Mouse (Mus musculus): Measurements from ENCODE around the gene Tpcn1. TPM values are rescaled to one million over a fixed set of nuclear protein-coding genes. Genes with fewer than 3 reads are reported as not detected.
"Not testable (repeated sequence)": the region's sequence is repeated elsewhere in the genome, so short reads cannot be mapped to it uniquely, and the experiment has no call there.

Gene Tpcn1
- polyA plus RNA-seq, 1 experiment = 121 TPM

DNA sequence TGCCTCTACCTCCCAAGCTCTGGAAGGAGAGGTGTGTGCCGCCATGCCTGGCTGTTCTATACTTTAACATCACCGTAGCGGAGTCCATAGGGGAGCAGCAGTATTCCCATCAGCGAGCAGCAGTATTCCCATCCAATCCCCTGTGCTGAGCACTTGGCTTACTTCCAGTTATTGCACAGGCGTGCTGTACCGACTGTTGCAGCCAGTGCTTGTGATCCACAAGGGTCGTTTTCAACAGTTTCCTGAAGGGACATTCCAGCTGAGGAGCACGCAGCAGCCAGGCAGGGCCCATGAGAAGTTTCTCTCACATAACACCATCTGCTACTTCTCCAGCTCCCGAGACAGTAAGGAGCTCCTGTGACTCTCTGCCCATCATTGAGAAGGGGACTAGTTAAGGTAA is 82.0 kb downstream of the Tpcn1 start:
- no peak overlapping the region for H3K27ac ChIP-seq (ENCODE audit: insufficient read depth, low read depth, low read length)
- H3K4me1 ChIP-seq (ENCODE audit: control insufficient read depth, insufficient read depth, low read length) = peaks cover 15% of the 10 kb centered on the region
- TF ChIP-seq POLR2A (IDR thresholded peaks at IDR 0.05; ENCODE audit: borderline replicate concordance, low read depth, low read length) (no peak), CTCF (IDR thresholded peaks at IDR 0.05; ENCODE audit: low read depth, low read length) (no peak)
- H3K4me3 ChIP-seq (ENCODE audit: insufficient read depth, low read length) = no peak overlapping the region

DNA sequence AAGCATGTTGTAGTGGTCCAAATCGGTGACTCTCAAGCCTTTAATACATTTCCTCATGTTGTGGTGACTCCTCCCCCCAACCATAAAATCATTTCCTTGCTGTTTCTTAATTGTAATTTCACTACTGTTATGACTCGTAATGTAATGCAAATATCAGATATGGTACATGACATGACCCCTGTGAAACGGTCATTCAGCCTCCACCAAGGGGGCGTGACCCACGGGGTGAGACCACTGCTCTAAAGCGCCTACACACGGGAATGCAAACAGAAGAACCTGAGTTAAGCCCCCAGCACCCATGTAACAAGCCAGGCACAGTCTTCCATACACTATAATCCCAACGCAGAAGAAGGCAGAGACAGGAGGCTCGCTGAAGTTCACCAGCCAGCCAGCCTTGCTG is 82.7 kb downstream of the Tpcn1 start:
- no peak overlapping the region for H3K27ac ChIP-seq (ENCODE audit: insufficient read depth, low read depth, low read length)
- H3K4me1 ChIP-seq (ENCODE audit: control insufficient read depth, insufficient read depth, low read length) = peaks cover 16% of the 10 kb centered on the region
- TF ChIP-seq CTCF (IDR thresholded peaks at IDR 0.05; ENCODE audit: low read depth, low read length) = no peak
- TF ChIP-seq POLR2A (IDR thresholded peaks at IDR 0.05; ENCODE audit: borderline replicate concordance, low read depth, low read length) = no peak
- H3K4me3 ChIP-seq (ENCODE audit: insufficient read depth, low read length) = no peak overlapping the region

DNA sequence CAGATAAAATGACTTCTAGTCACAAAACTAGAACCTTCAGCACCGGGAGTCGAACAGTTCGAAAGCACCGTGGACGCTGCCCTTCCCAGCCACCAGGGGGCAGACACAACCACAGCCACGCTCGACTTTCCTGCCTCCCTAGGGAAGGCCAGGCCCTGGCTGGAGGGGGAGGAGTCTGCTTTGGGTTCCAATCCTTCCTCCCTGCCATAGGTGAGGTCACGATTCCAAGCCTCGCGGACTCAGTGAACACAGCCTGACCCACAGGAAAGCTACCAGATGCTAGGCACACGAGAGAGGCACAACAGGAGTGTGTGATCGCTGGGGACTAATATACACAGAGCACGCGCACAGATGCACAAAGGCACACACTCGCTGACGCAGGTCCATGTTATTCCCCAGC is 83.1 kb downstream of the Tpcn1 start:
- Histone ChIP-seq H3K4me1 (ENCODE audit: control insufficient read depth, insufficient read depth, low read length) (peaks cover 13% of the 10 kb centered on the region), H3K27ac (ENCODE audit: insufficient read depth, low read depth, low read length) (no peak overlapping the region), H3K4me3 (ENCODE audit: insufficient read depth, low read length) (no peak overlapping the region)
- no peak for TF ChIP-seq POLR2A (IDR thresholded peaks at IDR 0.05; ENCODE audit: borderline replicate concordance, low read depth, low read length)
- TF ChIP-seq CTCF (IDR thresholded peaks at IDR 0.05; ENCODE audit: low read depth, low read length) = peak; percentile 89

- Histone ChIP-seq H3K4me1 (ENCODE audit: control insufficient read depth, insufficient read depth, low read length) (peaks cover 25% of the 10 kb centered on the region), H3K27ac (ENCODE audit: insufficient read depth, low read depth, low read length) (peak within 1 kb of the TSS; percentile 41), H3K4me3 (ENCODE audit: insufficient read depth, low read length) (peak within 1 kb of the TSS; percentile 99)
- TF ChIP-seq CTCF (IDR thresholded peaks at IDR 0.05; ENCODE audit: low read depth, low read length) (no peak), POLR2A (IDR thresholded peaks at IDR 0.05; ENCODE audit: borderline replicate concordance, low read depth, low read length) (no peak; the same call in 1 of the 2 replicates)
Measured at GRCm38 (mm10) chr5:120503144-120503795, 85.2 kb downstream of the Tpcn1 start, which contains the start of gene Plbd2. Gene Plbd2, minus strand, starts transcription at chr5:120503625.

- peaks cover 26% of the 10 kb centered on the region for H3K4me1 ChIP-seq (ENCODE audit: control insufficient read depth, insufficient read depth, low read length)
- peak overlapping the region; percentile 41 for H3K27ac ChIP-seq (ENCODE audit: insufficient read depth, low read depth, low read length)
- TF ChIP-seq CTCF (IDR thresholded peaks at IDR 0.05; ENCODE audit: low read depth, low read length) = no peak
- no peak for TF ChIP-seq POLR2A (IDR thresholded peaks at IDR 0.05; ENCODE audit: borderline replicate concordance, low read depth, low read length)
- peak overlapping the region; percentile 99 for H3K4me3 ChIP-seq (ENCODE audit: insufficient read depth, low read length)
Measured at GRCm38 (mm10) chr5:120502675-120503143, 85.8 kb downstream of the Tpcn1 start.

- TF ChIP-seq POLR2A (IDR thresholded peaks at IDR 0.05; ENCODE audit: borderline replicate concordance, low read depth, low read length) (no peak), CTCF (IDR thresholded peaks at IDR 0.05; ENCODE audit: low read depth, low read length) (no peak)
- H3K27ac ChIP-seq (ENCODE audit: insufficient read depth, low read depth, low read length) = peak overlapping the region; percentile 41; the same call in 1 of the 2 replicates
- peaks cover 26% of the 10 kb centered on the region for H3K4me1 ChIP-seq (ENCODE audit: control insufficient read depth, insufficient read depth, low read length)
- H3K4me3 ChIP-seq (ENCODE audit: insufficient read depth, low read length) = peak overlapping the region; percentile 99
Measured at GRCm38 (mm10) chr5:120502147-120502621, 86.3 kb downstream of the Tpcn1 start.

DNA sequence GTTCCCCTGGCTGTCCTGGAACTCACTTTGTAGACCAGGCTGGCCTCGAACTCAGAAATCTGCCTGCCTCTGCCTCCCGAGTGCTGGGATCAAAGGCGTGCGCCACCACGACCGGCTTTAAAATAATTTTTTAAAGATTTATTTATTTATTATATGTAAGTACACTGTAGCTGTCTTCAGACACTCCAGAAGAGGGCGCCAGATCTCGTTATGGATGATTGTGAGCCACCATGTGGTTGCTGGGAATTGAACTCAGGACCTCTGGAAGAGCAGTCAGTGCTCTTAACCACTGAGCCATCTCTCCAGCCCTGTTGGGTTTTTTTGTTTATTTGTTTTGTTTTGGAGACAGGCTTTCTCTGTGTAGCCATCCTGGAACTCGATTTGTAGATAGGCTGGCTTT is 87.9 kb downstream of the Tpcn1 start:
- H3K4me1 ChIP-seq (ENCODE audit: control insufficient read depth, insufficient read depth, low read length) = peaks cover 25% of the 10 kb centered on the region
- H3K4me3 ChIP-seq (ENCODE audit: insufficient read depth, low read length); H3K27ac ChIP-seq (ENCODE audit: insufficient read depth, low read depth, low read length): not testable (repeated sequence)

DNA sequence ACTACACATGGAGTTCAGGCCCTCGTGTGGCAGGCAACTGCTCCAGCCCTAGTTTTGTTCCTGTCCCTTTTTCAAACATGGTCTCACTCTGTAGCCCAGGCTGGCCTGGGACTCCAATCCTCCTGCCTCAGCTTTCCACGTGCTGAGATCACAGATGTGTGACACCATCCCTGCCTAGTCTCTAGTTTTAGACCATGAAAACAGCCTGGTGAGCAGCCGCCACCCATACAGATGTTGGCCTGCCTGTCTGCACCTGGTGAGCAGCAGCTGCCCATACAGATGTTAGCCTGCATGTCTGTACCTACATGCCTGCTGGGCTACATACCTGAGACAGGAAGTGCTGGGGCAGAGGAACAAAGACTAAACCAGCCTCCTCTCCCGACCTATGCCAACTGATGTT is 89.3 kb downstream of the Tpcn1 start:
- H3K4me1 ChIP-seq (ENCODE audit: control insufficient read depth, insufficient read depth, low read length) = peaks cover 23% of the 10 kb centered on the region
- no peak overlapping the region for H3K27ac ChIP-seq (ENCODE audit: insufficient read depth, low read depth, low read length)
- TF ChIP-seq POLR2A (IDR thresholded peaks at IDR 0.05; ENCODE audit: borderline replicate concordance, low read depth, low read length) = no peak
- no peak for TF ChIP-seq CTCF (IDR thresholded peaks at IDR 0.05; ENCODE audit: low read depth, low read length)
- no peak overlapping the region for H3K4me3 ChIP-seq (ENCODE audit: insufficient read depth, low read length)

DNA sequence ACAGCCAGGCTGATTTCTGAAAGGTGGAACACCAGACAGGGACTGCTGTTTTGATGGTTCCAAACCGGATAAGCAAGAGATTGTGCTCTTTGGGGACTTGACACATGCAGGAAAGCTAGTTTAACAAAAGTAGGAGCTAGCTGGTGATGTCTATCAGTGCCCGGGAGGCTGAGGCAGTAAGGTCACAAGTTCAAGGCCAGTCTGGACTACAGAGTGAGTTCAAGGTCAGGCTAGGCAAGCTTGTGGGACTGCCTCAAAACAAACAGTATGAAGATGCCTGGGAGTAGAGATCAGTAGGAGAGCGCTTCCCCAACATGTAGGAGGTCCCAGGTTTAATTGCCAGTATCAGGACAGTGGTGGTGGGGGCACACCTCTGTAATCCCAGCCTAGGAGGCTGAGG is 91.4 kb downstream of the Tpcn1 start:
- Histone ChIP-seq H3K27ac (ENCODE audit: insufficient read depth, low read depth, low read length) (no peak overlapping the region), H3K4me1 (ENCODE audit: control insufficient read depth, insufficient read depth, low read length) (peaks cover 23% of the 10 kb centered on the region), H3K4me3 (ENCODE audit: insufficient read depth, low read length) (no peak overlapping the region)
- TF ChIP-seq POLR2A (IDR thresholded peaks at IDR 0.05; ENCODE audit: borderline replicate concordance, low read depth, low read length) = no peak
- no peak for TF ChIP-seq CTCF (IDR thresholded peaks at IDR 0.05; ENCODE audit: low read depth, low read length)

DNA sequence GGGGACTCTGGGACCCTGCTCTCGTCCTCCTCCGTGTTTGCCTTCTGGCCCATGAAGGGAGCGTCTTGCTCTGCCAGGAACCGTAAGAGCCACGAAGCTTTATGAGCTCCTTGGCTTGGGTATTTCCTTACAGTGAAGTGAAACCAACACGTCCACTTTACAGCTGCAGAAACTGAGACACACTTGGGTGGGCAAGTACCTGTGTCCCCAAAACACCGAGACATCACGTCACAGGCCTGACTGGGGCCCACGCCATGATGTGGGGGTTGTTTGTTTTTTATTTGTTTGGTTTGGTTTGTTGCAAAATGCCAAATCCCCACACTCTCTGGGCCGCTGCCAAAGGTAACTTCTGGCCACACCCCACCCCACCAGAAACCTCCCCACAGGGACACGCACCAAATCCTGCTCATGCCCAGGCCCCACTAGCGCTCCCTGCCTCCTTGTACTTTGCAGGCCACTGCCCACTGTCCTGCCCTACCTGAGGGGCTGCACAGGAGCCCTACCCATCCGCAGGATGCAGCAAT is 92.7 kb downstream of the Tpcn1 start:
- no peak for TF ChIP-seq POLR2A (IDR thresholded peaks at IDR 0.05; ENCODE audit: borderline replicate concordance, low read depth, low read length)
- TF ChIP-seq CTCF (IDR thresholded peaks at IDR 0.05; ENCODE audit: low read depth, low read length) = no peak
- Histone ChIP-seq H3K27ac (ENCODE audit: insufficient read depth, low read depth, low read length) (no peak overlapping the region), H3K4me1 (ENCODE audit: control insufficient read depth, insufficient read depth, low read length) (peaks cover 19% of the 10 kb centered on the region), H3K4me3 (ENCODE audit: insufficient read depth, low read length) (no peak overlapping the region)
